Mouse (Mus musculus): ENCODE data around the gene Rrp12. TPM values are rescaled to one million over a fixed set of nuclear protein-coding genes. Genes with fewer than 3 reads are reported as not detected.

Rrp12 gene
- polyA plus RNA-seq, 1 experiment from 2014 or later = 2.9 TPM

DNA sequence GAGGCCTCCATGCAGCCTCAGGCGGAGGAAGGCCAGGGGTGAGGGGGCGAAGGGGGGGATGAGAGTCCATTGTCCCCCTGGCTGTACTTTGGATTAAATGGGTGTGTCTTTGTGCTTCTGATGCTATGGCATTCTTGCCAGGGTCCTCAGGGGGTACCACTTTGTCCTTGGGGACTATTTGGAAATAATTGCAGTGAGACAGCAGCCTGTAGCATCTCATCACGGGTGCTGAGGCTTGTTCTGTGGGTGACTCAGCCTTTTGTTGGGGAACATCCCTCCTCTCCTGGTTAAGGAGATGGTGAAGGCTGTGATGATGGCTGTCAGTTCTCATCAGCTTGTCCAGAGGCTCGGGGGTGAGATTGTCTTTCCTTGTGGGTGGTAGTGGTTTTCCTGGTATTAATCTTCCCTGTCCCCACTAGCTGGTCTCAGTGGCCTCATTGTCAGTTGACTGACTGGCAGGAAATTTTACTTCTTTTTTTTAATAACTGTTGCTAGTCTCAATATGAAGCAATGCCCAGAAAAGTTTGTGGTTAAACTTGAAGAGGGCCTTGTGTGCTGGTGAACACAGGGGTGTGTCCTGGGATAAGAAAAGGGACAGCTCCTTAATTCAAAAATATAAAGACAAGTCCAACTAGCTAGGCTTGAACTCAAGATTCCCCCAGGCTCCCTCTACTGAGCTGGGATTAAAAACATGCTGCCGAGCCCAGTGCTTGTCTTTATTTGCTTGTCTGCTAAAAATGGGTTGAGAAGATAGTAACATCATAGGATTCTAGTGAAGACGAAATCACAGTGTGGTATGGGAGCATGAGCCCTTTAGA lies 18.0 kb upstream of the Rrp12 start:
- Histone ChIP-seq H3K4me1 (ENCODE audit: insufficient read depth, low read depth, low read length) (peaks cover 16% of the 10 kb centered on the region; the same call in 1 of the 2 replicates), H3K4me2 (replicated peaks; ENCODE audit: low read depth, low read length) (peak overlapping the region; percentile 91), H3K27ac (ENCODE audit: low read length) (peak overlapping the region; percentile 22; the same call in 1 of the 2 replicates), H3K27me3 (replicated peaks; ENCODE audit: insufficient read depth, low read length) (no peaks in the 10 kb centered on the region), H3K9ac (replicated peaks; ENCODE audit: low read depth) (no peak overlapping the region), H3K4me3 (ENCODE audit: low read depth, low read length) (0 out of 2 replicates have a peak overlapping the region, but pooled peaks have one; percentile 71), H3K36me3 (ENCODE audit: insufficient read depth, low read length) (peaks cover 17% of the 10 kb centered on the region), H3K9me3 (ENCODE audit: low read length) (no peaks in the 10 kb centered on the region)
- WGBS = 41% methylated on average over 6 of the region's 6 CpGs
- DNase-seq (ENCODE audit: low spot score) = peak; percentile 19
- TF ChIP-seq EP300 (IDR thresholded peaks at IDR 0.05) (no peak), CTCF (IDR thresholded peaks at IDR 0.05) (no peak)
- ATAC-seq = no peak

DNA sequence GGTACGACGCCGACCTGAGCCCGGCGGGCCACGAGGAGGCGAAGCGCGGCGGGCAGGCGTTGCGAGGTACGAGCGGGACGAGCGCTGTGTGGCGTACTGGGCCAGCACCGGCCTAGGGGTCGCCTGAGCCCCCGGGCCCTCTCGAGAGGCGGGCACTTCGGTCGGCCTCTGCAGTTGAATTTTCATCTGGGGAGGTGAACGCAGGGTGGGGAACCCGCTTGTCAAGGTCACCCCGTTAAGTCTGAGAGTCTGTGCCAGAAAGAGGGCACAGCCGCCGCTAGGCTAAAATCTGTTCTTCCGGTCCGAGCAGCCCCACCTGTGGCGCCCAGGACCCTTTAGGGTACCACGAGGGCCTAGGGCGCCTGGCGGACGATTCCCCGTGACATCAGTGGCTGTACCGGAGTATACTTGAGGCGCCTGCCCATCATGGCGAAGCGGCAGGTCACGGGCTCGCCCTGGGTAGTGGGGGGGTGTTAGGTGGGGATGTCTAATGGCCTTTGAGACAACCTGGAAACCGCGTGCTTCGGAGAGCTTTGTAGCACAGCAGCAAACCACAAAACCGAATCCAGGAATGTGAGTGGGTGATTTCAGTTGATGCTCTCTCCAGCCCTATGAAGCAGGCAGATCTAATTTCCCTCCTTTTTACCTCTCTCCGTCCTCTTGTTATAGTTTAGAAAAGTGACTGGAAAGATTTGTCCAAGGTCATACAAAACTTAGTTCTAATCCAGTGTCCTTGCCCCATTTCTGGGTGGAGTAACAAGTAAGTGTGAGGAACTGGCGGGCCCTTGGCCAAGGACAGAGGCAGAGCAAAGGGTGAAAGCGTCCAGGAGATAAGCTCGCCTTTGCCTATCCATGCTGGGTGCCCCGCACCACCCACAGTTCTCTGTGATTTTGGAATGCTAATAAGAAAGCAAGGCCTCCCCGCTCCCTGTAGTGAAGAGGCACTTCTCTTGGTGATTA lies 16.4 kb upstream of the Rrp12 start:
- under 1% methylated on average over 37 of the region's 53 CpGs for WGBS
- ATAC-seq (peak; percentile 24; the same call in 1 of the 2 replicates), DNase-seq (ENCODE audit: low spot score) (peak; percentile 27)
- H3K36me3 ChIP-seq (ENCODE audit: insufficient read depth, low read length) = peaks cover 12% of the 10 kb centered on the region
- peak overlapping the region; percentile 73 for H3K27ac ChIP-seq (ENCODE audit: low read length)
- no peaks in the 10 kb centered on the region for H3K27me3 ChIP-seq (replicated peaks; ENCODE audit: insufficient read depth, low read length)
- H3K9ac ChIP-seq (replicated peaks; ENCODE audit: low read depth) = peak overlapping the region; percentile 54
- TF ChIP-seq EP300 (IDR thresholded peaks at IDR 0.05) = no peak
- no peak for TF ChIP-seq CTCF (IDR thresholded peaks at IDR 0.05)
- peak overlapping the region; percentile 71 for H3K4me3 ChIP-seq (ENCODE audit: low read depth, low read length)
- H3K4me1 ChIP-seq (ENCODE audit: insufficient read depth, low read depth, low read length) = peaks cover 18% of the 10 kb centered on the region; the same call in 1 of the 2 replicates
- no peaks in the 10 kb centered on the region for H3K9me3 ChIP-seq (ENCODE audit: low read length)
- H3K4me2 ChIP-seq (replicated peaks; ENCODE audit: low read depth, low read length) = peak overlapping the region; percentile 91

DNA sequence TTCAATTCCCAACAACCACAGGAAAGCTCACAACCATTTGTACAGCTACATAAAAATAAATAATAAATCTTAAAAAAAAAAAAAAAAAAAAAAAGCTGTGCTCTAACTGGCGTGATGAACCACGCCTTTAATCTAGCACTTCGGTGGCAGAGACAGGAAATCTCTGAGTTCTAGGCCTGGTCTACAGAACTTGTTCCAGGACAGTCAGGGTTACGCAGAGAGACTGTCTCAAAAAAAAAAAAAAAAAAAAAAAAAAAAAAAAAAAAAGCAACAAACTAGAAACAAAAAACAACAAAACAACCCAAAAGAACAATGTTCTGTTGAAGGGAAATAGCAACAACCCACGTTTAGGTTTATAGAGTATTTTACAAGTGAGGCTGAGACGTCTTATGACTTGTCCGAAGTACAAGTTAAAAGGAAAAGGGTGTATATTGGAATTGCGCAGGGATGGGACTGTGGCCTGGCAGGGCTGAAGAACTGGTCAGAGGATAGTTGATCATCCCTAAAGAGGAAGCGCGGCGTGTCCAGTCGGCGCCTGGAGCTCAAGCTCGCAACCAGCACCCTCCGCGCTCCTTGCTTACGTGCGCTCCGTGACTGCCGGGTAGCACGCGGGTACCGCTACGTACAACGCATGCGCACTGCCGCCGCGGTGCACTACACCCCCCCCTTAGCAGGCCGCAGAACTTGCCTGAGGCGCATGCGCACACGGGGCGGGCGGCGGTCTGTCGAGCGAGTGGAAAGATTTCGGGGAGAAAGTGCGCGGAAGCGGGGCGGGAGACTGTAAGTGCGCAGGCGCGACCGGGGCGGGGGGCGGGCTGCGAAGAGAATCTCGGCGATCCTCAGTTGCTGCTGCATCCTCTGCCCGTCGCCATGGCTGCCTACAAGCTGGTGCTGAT lies 15.5 kb upstream of the Rrp12 start, which contains the start of gene Pgam1:
Pgam1 (plus strand) TSS at position 746 of the 896 bp plus-strand sequence.
- H3K9me3 ChIP-seq (ENCODE audit: low read length) = no peaks in the 10 kb centered on the region
- peak within 1 kb of the TSS; percentile 81 for H3K27ac ChIP-seq (ENCODE audit: low read length)
- H3K4me1 ChIP-seq (ENCODE audit: insufficient read depth, low read depth, low read length) = peaks cover 24% of the 10 kb centered on the region; the same call in 1 of the 2 replicates
- WGBS = 3% methylated on average over 51 of the region's 54 CpGs
- H3K9ac ChIP-seq (replicated peaks; ENCODE audit: low read depth) = peak within 1 kb of the TSS; percentile 54
- peaks cover 3% of the 10 kb centered on the region for H3K36me3 ChIP-seq (ENCODE audit: insufficient read depth, low read length)
- H3K27me3 ChIP-seq (replicated peaks; ENCODE audit: insufficient read depth, low read length) = no peaks in the 10 kb centered on the region
- peak within 1 kb of the TSS; percentile 91 for H3K4me2 ChIP-seq (replicated peaks; ENCODE audit: low read depth, low read length)
- DNase-seq (ENCODE audit: low spot score) (peak; percentile 99), ATAC-seq (peak; percentile 97)
- H3K4me3 ChIP-seq (ENCODE audit: low read depth, low read length) = peak within 1 kb of the TSS; percentile 71
- TF ChIP-seq EP300 (IDR thresholded peaks at IDR 0.05) (no peak), CTCF (IDR thresholded peaks at IDR 0.05) (no peak)

DNA sequence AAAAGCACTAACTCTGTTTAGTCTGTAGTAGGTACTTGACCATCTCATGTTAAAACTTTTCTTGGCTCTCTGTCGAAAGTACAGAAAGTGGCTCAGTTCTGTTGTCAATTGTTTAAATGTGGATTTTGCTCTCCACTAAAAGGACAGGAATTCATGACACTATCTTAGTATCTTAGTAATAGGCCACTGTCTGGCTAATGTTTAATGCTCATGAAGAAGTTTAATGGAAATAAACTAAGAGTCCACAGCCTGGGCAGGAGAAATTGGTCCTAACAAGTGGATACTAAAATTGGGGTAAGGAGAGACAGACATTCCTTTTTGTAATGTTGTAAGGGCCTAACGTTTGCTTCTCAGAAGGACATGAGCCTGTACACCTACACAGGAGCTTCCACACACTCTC lies 14.4 kb upstream of the Rrp12 start:
- ATAC-seq = no peak

DNA sequence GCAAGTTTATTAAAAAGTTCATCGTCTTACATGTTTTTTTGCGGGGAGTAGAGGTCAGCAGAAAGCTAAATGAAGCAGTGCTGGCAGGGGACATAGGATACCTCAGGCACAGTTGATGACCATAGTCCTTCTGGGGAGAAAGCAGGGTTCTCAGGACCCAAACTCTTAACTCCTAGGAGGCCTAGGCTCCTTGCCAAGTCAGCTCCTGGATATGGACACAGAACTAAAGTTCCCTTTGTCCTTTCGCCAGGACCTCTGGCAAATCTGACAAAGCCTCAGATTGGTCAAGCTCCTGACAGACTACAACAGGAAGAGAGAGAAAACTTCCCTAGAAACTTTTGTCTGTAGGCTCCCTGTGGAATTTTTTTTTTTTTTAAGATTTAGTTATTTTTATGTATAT lies 12.8 kb upstream of the Rrp12 start:
- no peak overlapping the region for H3K4me2 ChIP-seq (replicated peaks; ENCODE audit: low read depth, low read length)
- no peak overlapping the region for H3K9ac ChIP-seq (replicated peaks; ENCODE audit: low read depth)
- H3K9me3 ChIP-seq (ENCODE audit: low read length) = no peaks in the 10 kb centered on the region
- TF ChIP-seq CTCF (IDR thresholded peaks at IDR 0.05) = no peak
- no peak for TF ChIP-seq EP300 (IDR thresholded peaks at IDR 0.05)
- H3K4me1 ChIP-seq (ENCODE audit: insufficient read depth, low read depth, low read length) = peaks cover 19% of the 10 kb centered on the region; the same call in 1 of the 2 replicates
- no peak for ATAC-seq
- no peak overlapping the region for H3K4me3 ChIP-seq (ENCODE audit: low read depth, low read length)
- no peak overlapping the region for H3K27ac ChIP-seq (ENCODE audit: low read length)
- DNase-seq (ENCODE audit: low spot score) = no peak
- H3K36me3 ChIP-seq (ENCODE audit: insufficient read depth, low read length) = no peaks in the 10 kb centered on the region
- WGBS = 65% methylated on average over 3 of the region's 3 CpGs
- no peaks in the 10 kb centered on the region for H3K27me3 ChIP-seq (replicated peaks; ENCODE audit: insufficient read depth, low read length)

More for the DNA sequence above, 14.4 kb upstream of the Rrp12 start:
- H3K9me3 ChIP-seq (ENCODE audit: low read length) = no peaks in the 10 kb centered on the region
- no peak for TF ChIP-seq CTCF (IDR thresholded peaks at IDR 0.05)
- no peak for TF ChIP-seq EP300 (IDR thresholded peaks at IDR 0.05)
- H3K36me3 ChIP-seq (ENCODE audit: insufficient read depth, low read length) = no peaks in the 10 kb centered on the region
- H3K4me1 ChIP-seq (ENCODE audit: insufficient read depth, low read depth, low read length) = peaks cover 24% of the 10 kb centered on the region; the same call in 1 of the 2 replicates
- H3K4me3 ChIP-seq (ENCODE audit: low read depth, low read length) = no peak overlapping the region
- WGBS = 53% methylated on average over 2 of the region's 2 CpGs
- no peak overlapping the region for H3K27ac ChIP-seq (ENCODE audit: low read length)
- no peak for DNase-seq (ENCODE audit: low spot score)
- no peaks in the 10 kb centered on the region for H3K27me3 ChIP-seq (replicated peaks; ENCODE audit: insufficient read depth, low read length)
- H3K4me2 ChIP-seq (replicated peaks; ENCODE audit: low read depth, low read length) = no peak overlapping the region
- no peak overlapping the region for H3K9ac ChIP-seq (replicated peaks; ENCODE audit: low read depth)
